Mouse (Mus musculus) embryonic facial prominence, embryonic 11.5 days (tissue): ENCODE results near the gene Stk32c. TPM values are rescaled to one million over a fixed set of nuclear protein-coding genes. Genes with fewer than 3 reads are reported as not detected.
A peak's percentile ranks its signal among the peaks of the same experiment; 100 is the strongest.

ENCODE experiments used
- ATAC-seq: fragments of 200-750 bp; cut with Nextera tagmentation; replicated peaks from 2 replicates; pipeline ENCODE4 v1.8.0; 2017; ENCODE audit warnings: low read depth; ENCODE audit not compliant: insufficient number of reproducible peaks, low FRiP score, low TSS enrichment
- DNase-seq: peaks from one replicate; pipeline ENCODE4 v3.0.0-alpha.2; 2015; ENCODE audit warnings: low spot score
- H3K27ac ChIP-seq: fragments of 300-500 bp; sonication (generic); replicated peaks from 2 replicates; pipeline ENCODE4 v1.5.1; 2014; ENCODE audit warnings: mild to moderate bottlenecking, low read depth, low read length, control low read depth
- H3K27me3 ChIP-seq: fragments of 300-500 bp; sonication (generic); 2 replicates; pipeline ENCODE4 v1.6.1; 2014; ENCODE audit warnings: mild to moderate bottlenecking, low read length, moderate library complexity, mixed read lengths; ENCODE audit not compliant: control insufficient read depth, insufficient read depth
- H3K36me3 ChIP-seq: fragments of 300-500 bp; sonication (generic); replicated peaks from 2 replicates; pipeline ENCODE4 v1.6.1; 2014; ENCODE audit warnings: low read depth, mild to moderate bottlenecking, low read length, moderate library complexity, mixed read lengths; ENCODE audit not compliant: control insufficient read depth, insufficient read depth
- H3K4me1 ChIP-seq: fragments of 300-500 bp; sonication (generic); 2 replicates; pipeline ENCODE4 v1.6.1; 2014; ENCODE audit warnings: low read length, mixed read lengths; ENCODE audit not compliant: control insufficient read depth, insufficient read depth
- H3K4me2 ChIP-seq: fragments of 300-500 bp; sonication (generic); 2 replicates; pipeline ENCODE4 v1.6.1; 2014; ENCODE audit warnings: low read depth, mild to moderate bottlenecking, control low read depth, low read length, moderate library complexity
- H3K4me3 ChIP-seq: fragments of 300-500 bp; sonication (generic); 2 replicates; pipeline ENCODE4 v1.5.1; 2014; ENCODE audit warnings: low read depth, low read length, control low read depth
- H3K9ac ChIP-seq: fragments of 300-500 bp; sonication (generic); replicated peaks from 2 replicates; pipeline ENCODE4 v1.6.1; 2014; ENCODE audit warnings: mild to moderate bottlenecking, control low read depth, low read length
- H3K9me3 ChIP-seq: fragments of 300-500 bp; sonication (generic); replicated peaks from 2 replicates; pipeline ENCODE4 v1.6.1; 2016; ENCODE audit warnings: mild to moderate bottlenecking, low read length, inconsistent platforms, mixed read lengths; ENCODE audit not compliant: control insufficient read depth
- WGBS: fragments of 180-500 bp; shearing (Covaris S2); extraction: QIAGEN DNeasy Blood & Tissue Kit; methylation state at CpG from one replicate; pipeline ENCODE4 v1.1.7; 2014; 5-methylcytosine and 5-hydroxymethylcytosine counted together
- polyA plus RNA-seq: library from polyadenylated mRNA; unstranded; fragments of >200 nt; fragmentation: Nextera tagmentation; extraction: Ambion mirVana; gene quantifications from 2 replicates; pipeline ENCODE4 v1.2.1, GENCODE M21; 2014

Stk32c gene
- polyA plus RNA-seq, 1 experiment from 2014 or later: 0.36 TPM

GRCm38 (mm10) chr7:139131538-139131937, 81.6 kb downstream of the Stk32c start:
- Histone ChIP-seq H3K9ac (no peak overlapping the region), H3K27me3 (no peaks in the 10 kb centered on the region), H3K4me1 (no peaks in the 10 kb centered on the region), H3K4me2 (no peak overlapping the region), H3K9me3 (no peaks in the 10 kb centered on the region), H3K36me3 (no peaks in the 10 kb centered on the region), H3K27ac (no peak overlapping the region), H3K4me3 (no peak overlapping the region)
- no peak for DNase-seq
- 70% methylated on average over 8 of the region's 8 CpGs for WGBS
- ATAC-seq: no peak

- WGBS: 49% methylated on average over 6 of the region's 6 CpGs
- Histone ChIP-seq H3K9me3 (no peaks in the 10 kb centered on the region), H3K4me1 (no peaks in the 10 kb centered on the region), H3K27ac (no peak overlapping the region), H3K27me3 (no peaks in the 10 kb centered on the region), H3K9ac (no peak overlapping the region), H3K4me2 (no peak overlapping the region), H3K4me3 (no peak overlapping the region), H3K36me3 (no peaks in the 10 kb centered on the region)
- DNase-seq (peak; percentile 28), ATAC-seq (no peak)
Observed at GRCm38 (mm10) chr7:139130361-139130760, 82.7 kb downstream of the Stk32c start.

- Histone ChIP-seq H3K4me2 (no peak overlapping the region), H3K36me3 (no peaks in the 10 kb centered on the region), H3K27me3 (no peaks in the 10 kb centered on the region), H3K4me3 (no peak overlapping the region), H3K27ac (no peak overlapping the region), H3K9me3 (no peaks in the 10 kb centered on the region), H3K9ac (no peak overlapping the region), H3K4me1 (no peaks in the 10 kb centered on the region)
- DNase-seq (no peak), ATAC-seq (no peak)
- WGBS: 74% methylated on average over 4 of the region's 4 CpGs
Observed at GRCm38 (mm10) chr7:139128994-139129393, 84.1 kb downstream of the Stk32c start.

- H3K36me3 ChIP-seq: no peaks in the 10 kb centered on the region
- no peaks in the 10 kb centered on the region for H3K4me1 ChIP-seq
- 81% methylated on average over 7 of the region's 7 CpGs for WGBS
- H3K27me3 ChIP-seq: no peaks in the 10 kb centered on the region
- ATAC-seq (no peak), DNase-seq (no peak)
- no peak overlapping the region for H3K4me3 ChIP-seq
- no peak overlapping the region for H3K9ac ChIP-seq
- no peak overlapping the region for H3K27ac ChIP-seq
- no peak overlapping the region for H3K4me2 ChIP-seq
- no peaks in the 10 kb centered on the region for H3K9me3 ChIP-seq
Observed at GRCm38 (mm10) chr7:139126549-139126948, 86.6 kb downstream of the Stk32c start.

- Histone ChIP-seq H3K27ac (no peak overlapping the region), H3K4me2 (no peak overlapping the region), H3K4me1 (no peaks in the 10 kb centered on the region), H3K27me3 (no peaks in the 10 kb centered on the region), H3K36me3 (no peaks in the 10 kb centered on the region), H3K9ac (no peak overlapping the region), H3K4me3 (no peak overlapping the region), H3K9me3 (no peaks in the 10 kb centered on the region)
- DNase-seq: no peak
- no peak for ATAC-seq
- 88% methylated on average over 4 of the region's 4 CpGs for WGBS
Observed at GRCm38 (mm10) chr7:139125881-139126280, 87.2 kb downstream of the Stk32c start.

- Histone ChIP-seq H3K36me3 (no peaks in the 10 kb centered on the region), H3K9ac (no peak overlapping the region), H3K4me3 (no peak overlapping the region), H3K4me1 (no peaks in the 10 kb centered on the region), H3K9me3 (no peaks in the 10 kb centered on the region), H3K27me3 (no peaks in the 10 kb centered on the region), H3K27ac (no peak overlapping the region), H3K4me2 (no peak overlapping the region)
- ATAC-seq: no peak
- WGBS: 55% methylated on average over 2 of the region's 2 CpGs
- DNase-seq: no peak
Observed at GRCm38 (mm10) chr7:139119775-139120153, 93.3 kb downstream of the Stk32c start.

- 45% methylated on average over 13 of the region's 13 CpGs for WGBS
Observed at GRCm38 (mm10) chr7:139119152-139119774, 93.8 kb downstream of the Stk32c start.

GRCm38 (mm10) chr7:139107908-139108650, 105.0 kb downstream of the Stk32c start:
- no peak overlapping the region for H3K9ac ChIP-seq
- H3K27me3 ChIP-seq: no peaks in the 10 kb centered on the region
- no peak overlapping the region for H3K4me2 ChIP-seq
- no peaks in the 10 kb centered on the region for H3K36me3 ChIP-seq
- no peak overlapping the region for H3K27ac ChIP-seq
- no peaks in the 10 kb centered on the region for H3K9me3 ChIP-seq
- no peak overlapping the region for H3K4me3 ChIP-seq
- DNase-seq: no peak
- ATAC-seq: no peak
- no peaks in the 10 kb centered on the region for H3K4me1 ChIP-seq
- WGBS: 85% methylated on average over 9 of the region's 9 CpGs

More at GRCm38 (mm10) chr7:139119152-139119774, 93.8 kb downstream of the Stk32c start:
- Histone ChIP-seq H3K4me3 (no peak overlapping the region), H3K27ac (no peak overlapping the region), H3K4me2 (no peak overlapping the region), H3K4me1 (no peaks in the 10 kb centered on the region), H3K36me3 (no peaks in the 10 kb centered on the region), H3K9me3 (no peaks in the 10 kb centered on the region), H3K9ac (no peak overlapping the region), H3K27me3 (no peaks in the 10 kb centered on the region)
- DNase-seq (peak; percentile 80), ATAC-seq (peak; percentile 67)
